Mouse (Mus musculus) left cerebral cortex, postnatal 10 days (tissue): ENCODE data around the gene Vav2. TPM values are rescaled to one million over a fixed set of nuclear protein-coding genes. Genes with fewer than 3 reads are reported as not detected.

Experiments used
- DNase-seq, 2 experiments: peaks; one replicate each; pipeline ENCODE4 v3.0.0; 2021 to 2022; ENCODE audit warnings: low spot score in 2 of 2, mixed read lengths in 1 of 2; ENCODE audit errors: extremely low spot score in 1 of 2
- intact Hi-C: fragments of 180-260 bp; cut with DNase I; formaldehyde crosslinking; loops from one replicate; pipeline ENCODE4 v1.15.1; 2025
- microRNA-seq: library from miRNA; unstranded; fragments of <30 nt; microRNA quantifications from one replicate; pipeline ENCODE4 v1.2.0, GENCODE M21; 2022
- total RNA-seq, 2 experiments: library from RNA; stranded (reverse); gene quantifications; 2 replicates each; pipeline ENCODE4 v1.2.3; 2021

Gene Vav2
- total RNA-seq, 2 experiments from 2014 or later, result 26.1 to 29.0 TPM

GRCm38 (mm10) chr2:27246712-27247486 is 179.9 kb downstream of the Vav2 start:
- intact Hi-C loops, result no loop called here
- peak; percentile 72 to 95 for DNase-seq

- intact Hi-C loops, result no loop called here
- DNase-seq, result no peak
Measured at GRCm38 (mm10) chr2:27245947-27246346, 180.9 kb downstream of the Vav2 start.

- intact Hi-C loops, result loop anchor here (1.0 to 2.0 kb wide), 2 partner anchors 194 to 307 kb away; no protein-coding TSS in a partner anchor
- DNase-seq, result peak in 1 of 2 experiments; percentile 69
Measured at GRCm38 (mm10) chr2:27237342-27237741, 189.5 kb downstream of the Vav2 start.

- peak; percentile 81 to 82 for DNase-seq
- intact Hi-C loops, result loop anchor here (2.0 kb wide), 1 partner anchor 305 kb away; no protein-coding TSS in a partner anchor
Measured at GRCm38 (mm10) chr2:27235729-27236128, 191.1 kb downstream of the Vav2 start.

- DNase-seq, result peak in 1 of 2 experiments; percentile 53
- intact Hi-C loops, result no loop called here
Measured at GRCm38 (mm10) chr2:27232376-27232775, 194.5 kb downstream of the Vav2 start.

GRCm38 (mm10) chr2:27229481-27230105 is 197.2 kb downstream of the Vav2 start:
- intact Hi-C loops, result loop anchor here (5.0 kb wide), 1 partner anchor 62 kb away; the partner anchor contains the start of gene Dbh
- no peak for DNase-seq

- intact Hi-C loops, result loop anchor here (5.0 kb wide), 1 partner anchor 62 kb away; the partner anchor contains the start of gene Dbh
- DNase-seq, result no peak
Measured at GRCm38 (mm10) chr2:27228809-27229480, 197.9 kb downstream of the Vav2 start.

- intact Hi-C loops, result loop anchor here (5.0 kb wide), 1 partner anchor 59 kb away; the partner anchor contains the start of gene Dbh
- no peak for DNase-seq
Measured at GRCm38 (mm10) chr2:27226572-27226971, 200.3 kb downstream of the Vav2 start.

- intact Hi-C loops, result loop anchor here (5.0 kb wide), 1 partner anchor 101 kb away; no protein-coding TSS in a partner anchor
- peak; percentile 54 to 57 for DNase-seq
Measured at GRCm38 (mm10) chr2:27223012-27223421, 203.8 kb downstream of the Vav2 start.

- intact Hi-C loops, result no loop called here
- DNase-seq, result no peak
Measured at GRCm38 (mm10) chr2:27218569-27218968, 208.3 kb downstream of the Vav2 start.

GRCm38 (mm10) chr2:27218121-27218544 is 208.7 kb downstream of the Vav2 start:
- intact Hi-C loops, result no loop called here
- no peak for DNase-seq

GRCm38 (mm10) chr2:27215537-27215936 is 211.3 kb downstream of the Vav2 start:
- intact Hi-C loops, result no loop called here
- no peak for DNase-seq

Small RNAs within 50 kb of the gene (microRNA-seq; reads per million reads assigned to microRNA genes)
- gene Gm24049 (not detected), gene Mir7578 (not detected)

Other genes starting within 250 kb of the Vav2 start
- gene Sardh, start 178.7 kb downstream of the Vav2 start, total RNA-seq, result 10 to 100 TPM in 1 of 2 experiments, 1 to 10 TPM in 1; 9.8 to 11.7 TPM
- 10 to 100 TPM; 27.9 to 29.1 TPM for gene Brd3os, start 15.3 kb upstream of the Vav2 start, total RNA-seq
- gene Brd3, start 80.6 kb upstream of the Vav2 start, total RNA-seq, result 10 to 100 TPM; 67.1 to 77.0 TPM
- 10 to 100 TPM; 43.6 to 44.9 TPM for gene Wdr5, start 88.1 kb upstream of the Vav2 start, total RNA-seq
- gene Rxra, start 249.4 kb upstream of the Vav2 start, total RNA-seq, result 10 to 100 TPM; 10.8 to 12.2 TPM